22 mouse cellular contexts compared by ENCODE assay signal in the genomic region with DNA sequence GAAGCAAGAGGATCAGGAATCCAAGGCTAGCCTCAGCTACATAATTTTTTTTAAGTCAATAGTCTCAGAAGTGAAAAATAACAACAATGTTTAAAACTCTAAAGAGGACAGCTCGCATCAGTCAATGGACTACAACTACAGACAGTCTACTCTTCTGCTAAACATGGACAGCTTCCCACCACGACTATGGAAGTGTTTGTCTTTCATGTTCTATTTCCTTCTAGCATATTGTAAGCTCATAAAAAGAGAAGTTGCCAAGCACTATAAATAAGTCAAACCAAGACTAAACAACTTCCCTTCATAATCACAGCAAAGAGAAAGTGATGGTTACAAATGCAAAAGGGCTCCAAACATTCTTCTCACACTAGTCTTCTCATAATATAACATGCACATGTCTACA. TPM values are rescaled to one million over a fixed set of nuclear protein-coding genes. Genes with fewer than 3 reads are reported as not detected.
DNase-seq lines count a peak whose midpoint lies in the region; ATAC-seq and TF ChIP-seq lines count a peak whose summit lies in the region.
"Had no signal": no experiment of that assay in that cellular context is flagged by ENCODE, and none has a peak within 500 bp of the region (broad histone marks: within the 10 kb centered on the region; RNA-seq: fewer than 3 reads in every experiment).

No protein-coding gene starts in this region.

- no peak for DNase-seq in frontal cortex, postnatal 25 days (ENCODE audit: low spot score in 2 of 2)
- peak; percentile 74 for DNase-seq in kidney, postnatal 0 days (ENCODE audit: low spot score)
- no peak for DNase-seq in kidney, postnatal 25 days
- peak; percentile 63 for DNase-seq in lung, postnatal 0 days (ENCODE audit: low spot score)
- DNase-seq in lung, adult 18-20 months: no peak
- no peak for DNase-seq in spleen, adult 18-20 months
- DNase-seq: adrenal gland, postnatal 10 days; cerebellum, adult 18-20 months; cerebellum, postnatal 25 days; embryo, embryonic 11 days; kidney, adult 9 months; kidney, postnatal 4 days; midbrain, embryonic 14.5 days had no signal

- peak; percentile 26; the same call in 1 of the 2 replicates for TF ChIP-seq EP300 in lung, postnatal 0 days (IDR thresholded peaks at IDR 0.05)

- H3K36me3 ChIP-seq in kidney, postnatal 0 days (ENCODE audit: insufficient read depth, low read length): no peaks in the 10 kb centered on the region
- H3K36me3 ChIP-seq in lung, postnatal 0 days (ENCODE audit: insufficient read depth, low read length): no peaks in the 10 kb centered on the region
- H3K36me3 ChIP-seq: embryonic facial prominence, embryonic 13.5 days; forebrain, embryonic 12.5 days; heart, embryonic 15.5 days had no signal

- no peak overlapping the region for H3K4me3 ChIP-seq in kidney, postnatal 0 days (replicated peaks; ENCODE audit: low read depth, low read length)
- no peak overlapping the region for H3K4me3 ChIP-seq in lung, postnatal 0 days (ENCODE audit: low read depth, low read length)
- H3K4me3 ChIP-seq: embryonic facial prominence, embryonic 13.5 days; erythroblast, embryonic 14.5 days; forebrain, embryonic 12.5 days; heart, embryonic 15.5 days; left cerebral cortex, adult 2 months had no signal

- H3K27me3 ChIP-seq in kidney, postnatal 0 days (ENCODE audit: insufficient read depth, low read length): no peaks in the 10 kb centered on the region
- no peaks in the 10 kb centered on the region for H3K27me3 ChIP-seq in lung, postnatal 0 days (replicated peaks; ENCODE audit: insufficient read depth, low read length)
- H3K27me3 ChIP-seq: embryonic facial prominence, embryonic 13.5 days; forebrain, embryonic 12.5 days; heart, embryonic 15.5 days had no signal

- H3K27ac ChIP-seq in kidney, postnatal 0 days: no peak overlapping the region
- H3K27ac ChIP-seq in lung, postnatal 0 days (ENCODE audit: low read length): no peak overlapping the region
- H3K27ac ChIP-seq: embryonic facial prominence, embryonic 13.5 days; forebrain, embryonic 12.5 days; heart, embryonic 15.5 days; hindbrain, postnatal 0 days; left cerebral cortex, adult 2 months; liver, embryonic 14.5 days had no signal

- H3K4me2 ChIP-seq in kidney, postnatal 0 days (ENCODE audit: low read length): no peak overlapping the region
- H3K4me2 ChIP-seq in lung, postnatal 0 days (replicated peaks; ENCODE audit: low read depth, low read length): no peak overlapping the region
- H3K4me2 ChIP-seq: embryonic facial prominence, embryonic 13.5 days; forebrain, embryonic 12.5 days; heart, embryonic 15.5 days had no signal

- ATAC-seq in frontal cortex, adult (ENCODE audit: low TSS enrichment): 0 out of 2 replicates have a peak, but pooled peaks have one; percentile 39
- no peak for ATAC-seq in kidney, postnatal 0 days (replicated peaks; ENCODE audit: low FRiP score, low read depth)
- peak; percentile 34; the same call in 1 of the 2 replicates for ATAC-seq in lung, postnatal 0 days
- ATAC-seq: hindbrain, postnatal 0 days; intestine, embryonic 16.5 days had no signal

- whole genome bisulfite sequencing in kidney, postnatal 0 days: 55% methylated on average over 2 of the region's 2 CpGs
- 45% methylated on average over 2 of the region's 2 CpGs for WGBS in lung, postnatal 0 days

- no peak for TF ChIP-seq CTCF in kidney, postnatal 0 days (IDR thresholded peaks at IDR 0.05; ENCODE audit: low read depth)
- no peak for TF ChIP-seq CTCF in lung, postnatal 0 days (IDR thresholded peaks at IDR 0.05)

- peaks cover 5% of the 10 kb centered on the region; the same call in 1 of the 2 replicates for H3K4me1 ChIP-seq in kidney, postnatal 0 days (replicated peaks; ENCODE audit: insufficient read depth, low read length)
- H3K4me1 ChIP-seq in lung, postnatal 0 days (ENCODE audit: insufficient read depth, low read depth, low read length): peaks cover 9% of the 10 kb centered on the region
- H3K4me1 ChIP-seq: embryonic facial prominence, embryonic 13.5 days; forebrain, embryonic 12.5 days had no signal

- no peaks in the 10 kb centered on the region for H3K9me3 ChIP-seq in kidney, postnatal 0 days (replicated peaks; ENCODE audit: low read length)
- H3K9me3 ChIP-seq in lung, postnatal 0 days (ENCODE audit: low read length): no peaks in the 10 kb centered on the region
- H3K9me3 ChIP-seq: embryonic facial prominence, embryonic 13.5 days; forebrain, embryonic 12.5 days; heart, embryonic 15.5 days had no signal

- no peak overlapping the region for H3K9ac ChIP-seq in kidney, postnatal 0 days (ENCODE audit: low read depth, low read length)
- no peak overlapping the region for H3K9ac ChIP-seq in lung, postnatal 0 days (replicated peaks; ENCODE audit: low read depth)
- H3K9ac ChIP-seq: embryonic facial prominence, embryonic 13.5 days; forebrain, embryonic 12.5 days; heart, embryonic 15.5 days; liver, embryonic 14.5 days had no signal

RNA-seq across cellular contexts. Expression of a gene that starts 38.6 kb away (rescaled TPM):
- 1.1 and 1.4 TPM in 2 replicates for polyA plus RNA-seq in kidney, postnatal 0 days (2015; fragmentation: Nextera tagmentation; extraction: Ambion mirVana)
- 2.2 and 2.7 TPM in 2 replicates for polyA plus RNA-seq in lung, postnatal 0 days (2015; fragmentation: Nextera tagmentation; extraction: Ambion mirVana)
- polyA plus RNA-seq: erythroblast, embryonic 14.5 days had no signal

Comparison
In these comparisons a context has a peak if more than half of its experiments do, and no peak if none do; other contexts are left out.
1. DNase-seq: peak in kidney, postnatal 0 days (single experiment) and lung, postnatal 0 days (single experiment); none in frontal cortex, postnatal 25 days (0 of 2), kidney, postnatal 25 days (0 of 2), lung, adult 18-20 months (0 of 2) and spleen, adult 18-20 months (0 of 2).